Mouse (Mus musculus) sigmoid colon, adult 10 weeks (tissue): ENCODE data around the gene Gm39653. TPM values are rescaled to one million over a fixed set of nuclear protein-coding genes. Genes with fewer than 3 reads are reported as not detected.

Experiments
- polyA plus RNA-seq: library from polyadenylated mRNA; stranded (reverse); fragments of 350-450 nt; fragmentation: Illumina TruSeq; extraction: RNeasy Lipid Tissue Mini Kit (QIAGEN cat#74804); gene quantifications from one replicate; pipeline ENCODE4 v1.2.3, GENCODE M21; 2014; ENCODE audit warnings: low read depth, low replicate concordance

Gm39653 gene
- polyA plus RNA-seq: not detected

GRCm38 (mm10) chr1:63615668-63616067 is at the start of gene Gm39653:
Gm39653 (plus strand) TSS chr1:63615968.

Other genes with a start within 250 kb of the Gm39653 start
- gene Adam23, start 170.1 kb upstream of the Gm39653 start, polyA plus RNA-seq: 15.7 TPM
- not detected for gene Dytn, start 71.0 kb downstream of the Gm39653 start, polyA plus RNA-seq
- not detected for gene Mdh1b, start 114.3 kb downstream of the Gm39653 start, polyA plus RNA-seq
- gene Fastkd2, start 114.6 kb downstream of the Gm39653 start, polyA plus RNA-seq: 67.1 TPM
- gene 4933402D24Rik, start 153.3 kb downstream of the Gm39653 start, polyA plus RNA-seq: not detected